Mouse (Mus musculus) embryonic fibroblast, embryonic 13.5 days (primary cell): ENCODE measurements around the gene Cltrn.

Experiments
- CTCF ChIP-seq: IDR thresholded peaks from 2 replicates; pipeline ENCODE4 v1.5.1; 2011; ENCODE audit warnings: mild to moderate bottlenecking, control low read depth, low read length, moderate library complexity, borderline replicate concordance; ENCODE audit not compliant: insufficient read depth
- POLR2A ChIP-seq: IDR thresholded peaks from 2 replicates; pipeline ENCODE4 v1.6.1; 2011; ENCODE audit warnings: low read depth, mild to moderate bottlenecking, control low read depth, low read length, moderate library complexity

DNA sequence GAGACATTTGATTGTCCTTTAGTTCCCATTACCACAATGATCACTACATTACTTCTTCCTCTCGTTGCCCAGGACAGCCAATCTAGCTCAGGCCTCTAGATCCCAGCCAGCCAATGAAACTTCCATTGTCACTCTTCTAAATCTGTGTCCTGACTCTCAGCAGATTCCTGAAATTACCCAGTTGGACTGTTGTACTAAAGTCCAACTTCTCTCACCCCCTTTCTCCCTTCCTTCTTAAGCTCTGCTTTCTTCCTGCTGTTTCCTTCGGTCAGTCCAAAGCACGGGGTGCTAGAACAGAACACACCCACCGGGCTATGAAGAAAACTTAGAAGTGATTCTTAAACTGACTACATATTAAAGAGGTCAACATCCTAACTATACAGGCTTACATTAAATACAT is 19.7 kb upstream of the Cltrn start:
- TF ChIP-seq CTCF (no peak), POLR2A (no peak)
